ENCODE assay signal across 28 mouse cellular contexts in genomic region chr5:25187727-25188126, GRCm38 (mm10). TPM values are rescaled to one million over a fixed set of nuclear protein-coding genes. Genes with fewer than 3 reads are reported as not detected.
DNase-seq lines count a peak whose midpoint lies in the region; ATAC-seq lines count a peak whose summit lies in the region.
"Had no signal": no experiment of that assay in that cellular context is flagged by ENCODE, and none has a peak within 500 bp of the region (broad histone marks: within the 10 kb centered on the region; RNA-seq: fewer than 3 reads in every experiment).

No protein-coding gene starts in this region.

- no peak overlapping the region for H3K4me2 ChIP-seq in kidney, embryonic 14.5 days (replicated peaks; ENCODE audit: low read depth, low read length)
- H3K4me2 ChIP-seq: embryonic facial prominence, embryonic 15.5 days; hindbrain, embryonic 15.5 days; intestine, embryonic 15.5 days had no signal

- no peak overlapping the region for H3K27ac ChIP-seq in kidney, embryonic 14.5 days (ENCODE audit: low read depth, low read length)
- H3K27ac ChIP-seq: embryonic facial prominence, embryonic 15.5 days; gastrocnemius, adult 2 months; hindbrain, embryonic 15.5 days; intestine, embryonic 15.5 days; layer of hippocampus, adult 2 months; midbrain, embryonic 10.5 days had no signal

- H3K36me3 ChIP-seq in kidney, embryonic 14.5 days (ENCODE audit: control insufficient read depth, insufficient read depth, low read length): no peaks in the 10 kb centered on the region
- H3K36me3 ChIP-seq: embryonic facial prominence, embryonic 15.5 days; hindbrain, embryonic 15.5 days; intestine, embryonic 15.5 days; midbrain, embryonic 10.5 days had no signal

- DNase-seq in kidney, adult 18-20 months: peak; percentile 25
- peak; percentile 52 for DNase-seq in kidney, postnatal 14 days
- peak; percentile 32 for DNase-seq in retina, postnatal 1 day
- DNase-seq in frontal cortex, postnatal 25 days (ENCODE audit: low spot score in 2 of 2): no peak
- no peak for DNase-seq in ovary, adult 18-20 months (ENCODE audit: low spot score)
- no peak for DNase-seq in liver
- DNase-seq: adrenal gland, postnatal 25 days; cerebellum, adult 11-12 months; forebrain, postnatal 0 days; gastrocnemius, adult 2 months; heart, postnatal 36 days; left cerebral cortex, postnatal 4 days; lung, adult 2 months; lung, postnatal 36 days; thymus, postnatal 14 days had no signal

- no peaks in the 10 kb centered on the region for H3K9me3 ChIP-seq in kidney, embryonic 14.5 days (ENCODE audit: control insufficient read depth, low read length)
- H3K9me3 ChIP-seq: embryonic facial prominence, embryonic 15.5 days; hindbrain, embryonic 15.5 days; intestine, embryonic 15.5 days; midbrain, embryonic 10.5 days had no signal

- H3K27me3 ChIP-seq in kidney, embryonic 14.5 days (ENCODE audit: control insufficient read depth, insufficient read depth, low read length): no peaks in the 10 kb centered on the region
- H3K27me3 ChIP-seq: embryonic facial prominence, embryonic 15.5 days; hindbrain, embryonic 15.5 days; intestine, embryonic 15.5 days had no signal

- no peak for ATAC-seq in kidney, embryonic 14.5 days (ENCODE audit: low FRiP score, low TSS enrichment)
- peak; percentile 55 for ATAC-seq in granulocyte monocyte progenitor cell, adult 5-6 weeks (replicated peaks; ENCODE audit: poor library complexity, severe bottlenecking)
- ATAC-seq: forebrain, postnatal 0 days had no signal

- H3K4me3 ChIP-seq in kidney, embryonic 14.5 days (ENCODE audit: low read length): no peak overlapping the region
- H3K4me3 ChIP-seq: embryonic facial prominence, embryonic 15.5 days; gastrocnemius, adult 2 months; hindbrain, embryonic 15.5 days; intestine, embryonic 15.5 days; layer of hippocampus, adult 2 months; midbrain, embryonic 10.5 days had no signal

- H3K9ac ChIP-seq in kidney, embryonic 14.5 days (ENCODE audit: low read depth, low read length): no peak overlapping the region
- H3K9ac ChIP-seq: embryonic facial prominence, embryonic 15.5 days; forebrain, postnatal 0 days; hindbrain, embryonic 15.5 days; intestine, embryonic 15.5 days had no signal

- 0 out of 2 replicates have a peak, but pooled peaks cover 4% of the 10 kb centered on the region for H3K4me1 ChIP-seq in kidney, embryonic 14.5 days (ENCODE audit: control insufficient read depth, insufficient read depth, low read length)
- H3K4me1 ChIP-seq: hindbrain, embryonic 15.5 days; intestine, embryonic 15.5 days had no signal

RNA-seq across cellular contexts. Expression of gene Galntl5, which starts 6.5 kb away (rescaled TPM):
- not detected in 2 replicates for polyA plus RNA-seq in kidney, embryonic 14.5 days (2014; fragmentation: Nextera tagmentation; extraction: Ambion mirVana)
- total RNA-seq in granulocyte monocyte progenitor cell, adult 5-6 weeks (2014; fragmentation: Nextera tagmentation): not detected in 2 replicates
- not detected in 2 replicates for total RNA-seq in granulocyte monocyte progenitor cell, adult 5-6 weeks (2017)
- total RNA-seq: adrenal gland, postnatal 25 days; forebrain, postnatal 0 days; gastrocnemius, adult 2 months; heart, postnatal 36 days; layer of hippocampus, adult 2 months; left cerebral cortex, adult 18-20 months; left cerebral cortex, postnatal 4 days; liver, adult 2 months had no signal
- polyA plus RNA-seq: embryonic facial prominence, embryonic 15.5 days; forebrain, postnatal 0 days; heart, embryonic 14.5 days; hindbrain, embryonic 15.5 days; intestine, embryonic 15.5 days; liver, adult 2 months; lung, adult 2 months; midbrain, embryonic 10.5 days; neural tube, embryonic 11.5 days had no signal

RNA-seq across cellular contexts. Expression of gene Galnt11, which starts 34.0 kb away (rescaled TPM):
- polyA plus RNA-seq in kidney, embryonic 14.5 days (2014; fragmentation: Nextera tagmentation; extraction: Ambion mirVana): 25.5 and 42.9 TPM in 2 replicates
- total RNA-seq in granulocyte monocyte progenitor cell, adult 5-6 weeks (2014; fragmentation: Nextera tagmentation): 33.2 and 36.8 TPM in 2 replicates
- 18.2 and 19.3 TPM in 2 replicates for total RNA-seq in granulocyte monocyte progenitor cell, adult 5-6 weeks (2017)

RNA-seq across cellular contexts. Expression of gene E130116L18Rik, which starts 35.2 kb away (rescaled TPM):
- polyA plus RNA-seq in kidney, embryonic 14.5 days (2014; fragmentation: Nextera tagmentation; extraction: Ambion mirVana): not detected in 2 replicates
- total RNA-seq in granulocyte monocyte progenitor cell, adult 5-6 weeks (2014; fragmentation: Nextera tagmentation): not detected in 2 replicates
- not detected in 2 replicates for total RNA-seq in granulocyte monocyte progenitor cell, adult 5-6 weeks (2017)
- total RNA-seq: adrenal gland, postnatal 25 days; forebrain, postnatal 0 days; gastrocnemius, adult 2 months; heart, postnatal 36 days; layer of hippocampus, adult 2 months; left cerebral cortex, adult 18-20 months; left cerebral cortex, postnatal 4 days; liver, adult 2 months had no signal
- polyA plus RNA-seq: embryonic facial prominence, embryonic 15.5 days; gonadal fat pad, adult 2 months; heart, embryonic 14.5 days; hindbrain, embryonic 15.5 days; intestine, embryonic 15.5 days; liver, adult 2 months; lung, adult 2 months; midbrain, embryonic 10.5 days; neural tube, embryonic 11.5 days; testis, adult 2 months had no signal

Comparison
In these comparisons a context has a peak if more than half of its experiments do, and no peak if none do; other contexts are left out.
1. DNase-seq: peak in kidney, adult 18-20 months (single experiment), kidney, postnatal 14 days (single experiment) and retina, postnatal 1 day (single experiment); none in frontal cortex, postnatal 25 days (0 of 2), ovary, adult 18-20 months (single experiment) and liver (single experiment).